26 mouse cellular contexts compared by ENCODE assay signal in genomic region chr1:71052252-71052651, GRCm38 (mm10). TPM values are rescaled to one million over a fixed set of nuclear protein-coding genes. Genes with fewer than 3 reads are reported as not detected.
DNase-seq lines count a peak whose midpoint lies in the region; ATAC-seq and TF ChIP-seq lines count a peak whose summit lies in the region.
"Had no signal": no experiment of that assay in that cellular context is flagged by ENCODE, and none has a peak within 500 bp of the region (broad histone marks: within the 10 kb centered on the region; RNA-seq: fewer than 3 reads in every experiment).

No protein-coding gene starts in this region.

- H3K9me3 ChIP-seq in heart, embryonic 12.5 days (replicated peaks), result no peaks in the 10 kb centered on the region
- no peaks in the 10 kb centered on the region for H3K9me3 ChIP-seq in heart, postnatal 0 days (replicated peaks; ENCODE audit: control insufficient read depth, low read length)
- H3K9me3 ChIP-seq in G1E (replicated peaks), result no peaks in the 10 kb centered on the region
- H3K9me3 ChIP-seq in liver, embryonic 15.5 days (replicated peaks), result no peaks in the 10 kb centered on the region
- H3K9me3 ChIP-seq in forebrain, embryonic 15.5 days, result no peaks in the 10 kb centered on the region
- H3K9me3 ChIP-seq: limb, embryonic 10.5 days; limb, embryonic 15.5 days; lung, embryonic 15.5 days had no signal

- no peak for TF ChIP-seq CTCF in heart, postnatal 0 days (IDR thresholded peaks at IDR 0.05; ENCODE audit: low read depth)
- no peak for TF ChIP-seq CTCF in G1E (IDR thresholded peaks at IDR 0.05; ENCODE audit: low read depth, low read length)

- no peak overlapping the region for H3K4me3 ChIP-seq in heart, embryonic 12.5 days
- no peak overlapping the region for H3K4me3 ChIP-seq in heart, postnatal 0 days (ENCODE audit: low read depth, low read length)
- H3K4me3 ChIP-seq in G1E (ENCODE audit: low read depth, low read length), result no peak overlapping the region
- H3K4me3 ChIP-seq in liver, embryonic 15.5 days (replicated peaks), result no peak overlapping the region
- no peak overlapping the region for H3K4me3 ChIP-seq in forebrain, embryonic 15.5 days
- H3K4me3 ChIP-seq: erythroblast, embryonic 14.5 days; limb, embryonic 10.5 days; limb, embryonic 15.5 days; lung, embryonic 15.5 days had no signal

- H3K9ac ChIP-seq in heart, embryonic 12.5 days, result no peak overlapping the region
- no peak overlapping the region for H3K9ac ChIP-seq in heart, postnatal 0 days (replicated peaks; ENCODE audit: low read depth, low read length)
- no peak overlapping the region for H3K9ac ChIP-seq in liver, embryonic 15.5 days
- H3K9ac ChIP-seq in forebrain, embryonic 15.5 days (replicated peaks), result no peak overlapping the region
- H3K9ac ChIP-seq: forebrain, postnatal 0 days; hindbrain, embryonic 14.5 days; limb, embryonic 15.5 days; lung, embryonic 15.5 days had no signal

- ATAC-seq in heart, embryonic 12.5 days (ENCODE audit: insufficient number of reproducible peaks, low FRiP score), result no peak
- ATAC-seq in heart, postnatal 0 days (ENCODE audit: insufficient read depth, low read depth), result peak; percentile 50
- 0 out of 2 replicates have a peak, but pooled peaks have one; percentile 18 for ATAC-seq in G1E (ENCODE audit: extremely low read depth, insufficient number of reproducible peaks, low FRiP score, poor library complexity, severe bottlenecking)
- ATAC-seq in liver, embryonic 15.5 days (ENCODE audit: insufficient read depth), result peak; percentile 22; the same call in 1 of the 2 replicates
- ATAC-seq in forebrain, embryonic 15.5 days (replicated peaks), result no peak
- ATAC-seq: CD4-positive, CD25-positive, alpha-beta regulatory T cell, adult 4 months; forebrain, postnatal 0 days; intestine, postnatal 0 days; midbrain, embryonic 16.5 days had no signal

- peaks cover 30% of the 10 kb centered on the region for H3K4me1 ChIP-seq in heart, embryonic 12.5 days (replicated peaks)
- H3K4me1 ChIP-seq in heart, postnatal 0 days (ENCODE audit: control insufficient read depth, insufficient read depth), result no peaks in the 10 kb centered on the region
- H3K4me1 ChIP-seq in G1E (ENCODE audit: insufficient read depth, low read depth, low read length), result peaks cover 34% of the 10 kb centered on the region
- no peaks in the 10 kb centered on the region for H3K4me1 ChIP-seq in liver, embryonic 15.5 days (replicated peaks)
- no peaks in the 10 kb centered on the region for H3K4me1 ChIP-seq in forebrain, embryonic 15.5 days
- H3K4me1 ChIP-seq: limb, embryonic 10.5 days; limb, embryonic 15.5 days; lung, embryonic 15.5 days had no signal

- peaks cover 3% of the 10 kb centered on the region; the same call in 1 of the 2 replicates for H3K36me3 ChIP-seq in heart, embryonic 12.5 days
- 0 out of 2 replicates have a peak, but pooled peaks cover 9% of the 10 kb centered on the region for H3K36me3 ChIP-seq in heart, postnatal 0 days (replicated peaks; ENCODE audit: control insufficient read depth, insufficient read depth, low read length)
- H3K36me3 ChIP-seq in G1E (replicated peaks), result peaks cover 67% of the 10 kb centered on the region
- peaks cover 56% of the 10 kb centered on the region for H3K36me3 ChIP-seq in liver, embryonic 15.5 days (replicated peaks)
- no peaks in the 10 kb centered on the region for H3K36me3 ChIP-seq in forebrain, embryonic 15.5 days
- H3K36me3 ChIP-seq: limb, embryonic 15.5 days; lung, embryonic 15.5 days had no signal

- H3K27me3 ChIP-seq in heart, embryonic 12.5 days (replicated peaks), result no peaks in the 10 kb centered on the region
- H3K27me3 ChIP-seq in heart, postnatal 0 days (ENCODE audit: control insufficient read depth, insufficient read depth, low read length), result no peaks in the 10 kb centered on the region
- H3K27me3 ChIP-seq in G1E (ENCODE audit: insufficient read depth, low read length), result no peaks in the 10 kb centered on the region
- no peaks in the 10 kb centered on the region for H3K27me3 ChIP-seq in liver, embryonic 15.5 days
- no peaks in the 10 kb centered on the region for H3K27me3 ChIP-seq in forebrain, embryonic 15.5 days
- H3K27me3 ChIP-seq: limb, embryonic 15.5 days; lung, embryonic 15.5 days had no signal

- no peak overlapping the region for H3K4me2 ChIP-seq in heart, embryonic 12.5 days
- H3K4me2 ChIP-seq in heart, postnatal 0 days (ENCODE audit: low read depth, low read length), result no peak overlapping the region
- H3K4me2 ChIP-seq in liver, embryonic 15.5 days, result no peak overlapping the region
- no peak overlapping the region for H3K4me2 ChIP-seq in forebrain, embryonic 15.5 days (replicated peaks)
- H3K4me2 ChIP-seq: hindbrain, embryonic 14.5 days; limb, embryonic 15.5 days; lung, embryonic 15.5 days had no signal

- no peak for DNase-seq in heart, adult 18-20 months
- DNase-seq in heart, postnatal 0 days (ENCODE audit: low spot score), result peak; percentile 17
- no peak for DNase-seq in heart, postnatal 36 days
- DNase-seq in G1E (ENCODE audit: low spot score), result no peak
- no peak for DNase-seq in B cell, adult 2 months
- DNase-seq: adrenal gland, adult 2 months; adrenal gland, postnatal 36 days; cerebellum, adult 18-20 months; cerebellum, postnatal 14 days; forebrain, postnatal 0 days; kidney, postnatal 14 days; layer of hippocampus, adult 9-11 months; right cerebral cortex, adult 18-20 months; spleen, adult 18-20 months; thymus, postnatal 14 days had no signal

- 56% methylated on average over 3 of the region's 3 CpGs for WGBS in heart, embryonic 12.5 days
- WGBS in heart, postnatal 0 days, result 47% methylated on average over 3 of the region's 3 CpGs
- 47% methylated on average over 3 of the region's 3 CpGs for whole genome bisulfite sequencing in liver, embryonic 15.5 days (ENCODE audit: insufficient replicate concordance)
- 87% methylated on average over 3 of the region's 3 CpGs for WGBS in forebrain, embryonic 15.5 days

- intact Hi-C loops in heart, postnatal 36 days (cut with DNase I), result no loop called here

- H3K27ac ChIP-seq in heart, embryonic 12.5 days (ENCODE audit: poor library complexity, severe bottlenecking), result peak overlapping the region; percentile 34
- H3K27ac ChIP-seq in heart, postnatal 0 days (ENCODE audit: low read depth), result no peak overlapping the region
- no peak overlapping the region for H3K27ac ChIP-seq in liver, embryonic 15.5 days (replicated peaks)
- H3K27ac ChIP-seq in forebrain, embryonic 15.5 days (replicated peaks), result no peak overlapping the region
- H3K27ac ChIP-seq: hindbrain, embryonic 14.5 days; limb, embryonic 10.5 days; limb, embryonic 15.5 days; lung, embryonic 15.5 days had no signal

- no peak for TF ChIP-seq EP300 in heart, postnatal 0 days (IDR thresholded peaks at IDR 0.05; ENCODE audit: low read depth)

RNA-seq across cellular contexts. Expression of gene Bard1, which starts 50.7 kb away (rescaled TPM):
- 1.9 and 2.1 TPM in 2 replicates for polyA plus RNA-seq in heart, embryonic 12.5 days (2016; fragmentation: Nextera tagmentation; extraction: Ambion mirVana)
- total RNA-seq in heart, adult 18-20 months (2021), result under 1 TPM; 0.67 to 0.75 TPM
- total RNA-seq in heart, postnatal 0 days (2014; rRNA removed; ENCODE audit: low replicate concordance), result 5.3 and 5.6 TPM in 2 replicates
- 0.66 and 0.81 TPM in 2 replicates for polyA plus RNA-seq in heart, postnatal 0 days (2015; fragmentation: Nextera tagmentation; extraction: Ambion mirVana)
- total RNA-seq in heart, postnatal 36 days (2021), result under 1 TPM; 0.57 to 0.69 TPM
- 80.2 and 82.6 TPM in 2 replicates for total RNA-seq in G1E (2014; fragmentation: Nextera tagmentation)
- 21.0 and 22.6 TPM in 2 replicates for total RNA-seq in G1E (2017)
- 7.2 and 7.9 TPM in 2 replicates for polyA plus RNA-seq in G1E (2012)
- polyA plus RNA-seq in liver, embryonic 15.5 days (2015; fragmentation: Nextera tagmentation; extraction: Ambion mirVana), result 2.0 and 2.5 TPM in 2 replicates
- 1.1 and 1.3 TPM in 2 replicates for polyA plus RNA-seq in forebrain, embryonic 15.5 days (2015; fragmentation: Nextera tagmentation; extraction: Ambion mirVana)

Comparison
In these comparisons a context has a peak if more than half of its experiments do, and no peak if none do; other contexts are left out.
1. ATAC-seq: peak in heart, postnatal 0 days (single experiment), G1E (single experiment) and liver, embryonic 15.5 days (single experiment); none in heart, embryonic 12.5 days (single experiment) and forebrain, embryonic 15.5 days (single experiment).